Mouse (Mus musculus) brain, embryonic 14.5 days (tissue): ENCODE results near the gene Araf.

ENCODE experiments used
- CTCF ChIP-seq: fragments of 200-500 bp; IDR thresholded peaks from 2 replicates; pipeline ENCODE4 v1.5.1; 2012; ENCODE audit warnings: inconsistent platforms, mild to moderate bottlenecking, moderate library complexity, borderline replicate concordance; ENCODE audit not compliant: insufficient read depth, insufficient read length; ENCODE audit errors: extremely low read depth
- POLR2A ChIP-seq: fragments of 200-500 bp; IDR thresholded peaks from 2 replicates; pipeline ENCODE4 v1.6.1; 2012; ENCODE audit warnings: mild to moderate bottlenecking, inconsistent platforms, borderline replicate concordance; ENCODE audit not compliant: poor library complexity, insufficient read depth, insufficient read length, severe bottlenecking; ENCODE audit errors: extremely low read depth

GRCm38 (mm10) chrX:20853794-20854193 is 56.2 kb downstream of the Araf start:
- no peak for TF ChIP-seq POLR2A
- no peak for TF ChIP-seq CTCF
